Mouse (Mus musculus) heart, postnatal 10 days (tissue): ENCODE measurements at regions not wholly inside any gene's neighbourhood (a gene's known extent, or its start where the extent isn't known, plus 50 kb on each side); places are given as distances from the start of the nearest gene placed in this dataset.

ENCODE experiments used
- DNase-seq, 2 experiments: peaks; one replicate each; pipeline ENCODE4 v3.0.0; 2021
- intact Hi-C: fragments of 180-260 bp; cut with DNase I; formaldehyde crosslinking; loops from one replicate; pipeline ENCODE4 v1.15.1; 2025

- intact Hi-C loops = no loop called here
- no peak for DNase-seq
These were observed 2252.9 kb downstream of the 4930444P10Rik start for GRCm38 (mm10) chr1:13840309-13840622.

- DNase-seq = no peak
- intact Hi-C loops = no loop called here
These were observed 2253.4 kb downstream of the 4930444P10Rik start for GRCm38 (mm10) chr1:13839619-13840308.

GRCm38 (mm10) chr1:13834860-13835840 is 2258.0 kb downstream of the 4930444P10Rik start:
- intact Hi-C loops = no loop called here
- no peak for DNase-seq

GRCm38 (mm10) chr1:13807786-13808185 is 2285.3 kb downstream of the 4930444P10Rik start:
- intact Hi-C loops = no loop called here
- DNase-seq = no peak

GRCm38 (mm10) chr1:13800460-13800859 is 2292.7 kb downstream of the 4930444P10Rik start:
- no peak for DNase-seq
- intact Hi-C loops = no loop called here

GRCm38 (mm10) chr1:13798848-13799247 is 2294.3 kb downstream of the 4930444P10Rik start:
- no peak for DNase-seq
- intact Hi-C loops = no loop called here

GRCm38 (mm10) chr1:13795196-13795595 is 2297.9 kb downstream of the 4930444P10Rik start:
- intact Hi-C loops = no loop called here
- no peak for DNase-seq

GRCm38 (mm10) chr1:13789318-13790085 is 2303.6 kb downstream of the 4930444P10Rik start:
- peak; percentile 73 to 81 for DNase-seq
- intact Hi-C loops = loop anchor here (1.0 to 5.0 kb wide), 4 partner anchors 781 to 1073 kb away; no protein-coding TSS in a partner anchor

- no peak for DNase-seq
- intact Hi-C loops = loop anchor here (5.0 kb wide), 2 partner anchors 850 to 1075 kb away; no protein-coding TSS in a partner anchor
These were observed 2306.1 kb downstream of the 4930444P10Rik start for GRCm38 (mm10) chr1:13787016-13787415.

- peak; percentile 29 to 61 for DNase-seq
- intact Hi-C loops = no loop called here
These were observed 2308.7 kb downstream of the 4930444P10Rik start for GRCm38 (mm10) chr1:13784396-13784795.

- no peak for DNase-seq
- intact Hi-C loops = no loop called here
These were observed 2310.5 kb downstream of the 4930444P10Rik start for GRCm38 (mm10) chr1:13782633-13783032.

- no peak for DNase-seq
- intact Hi-C loops = no loop called here
These were observed 2321.0 kb downstream of the 4930444P10Rik start for GRCm38 (mm10) chr1:13772106-13772505.

GRCm38 (mm10) chr1:13771014-13771463 is 2322.1 kb downstream of the 4930444P10Rik start:
- intact Hi-C loops = no loop called here
- peak in 1 of 2 experiments; percentile 12 for DNase-seq

- no peak for DNase-seq
- intact Hi-C loops = no loop called here
These were observed 2338.6 kb downstream of the A830018L16Rik start for GRCm38 (mm10) chr1:13752479-13752878.

GRCm38 (mm10) chr1:13751381-13751780 is 2337.5 kb downstream of the A830018L16Rik start:
- no peak for DNase-seq
- intact Hi-C loops = no loop called here
